Mouse (Mus musculus) limb, embryonic 14.5 days (tissue): ENCODE data around the gene Cars2. TPM values are rescaled to one million over a fixed set of nuclear protein-coding genes. Genes with fewer than 3 reads are reported as not detected.
A peak's percentile ranks its signal among the peaks of the same experiment; 100 is the strongest.
"Not testable (repeated sequence)": the region's sequence is repeated elsewhere in the genome, so short reads cannot be mapped to it uniquely, and the experiment has no call there.

Experiments used
- ATAC-seq: fragments of 200-750 bp; cut with Nextera tagmentation; 2 replicates; pipeline ENCODE4 v1.8.0; 2017; ENCODE audit warnings: low read depth, moderate number of reproducible peaks, moderate TSS enrichment; ENCODE audit not compliant: low FRiP score
- DNase-seq: peaks from one replicate; pipeline ENCODE4 v3.0.0-alpha.2; 2015; ENCODE audit warnings: low spot score
- H3K27ac ChIP-seq: fragments of 300-500 bp; sonication (generic); replicated peaks from 2 replicates; pipeline ENCODE4 v1.5.1; 2014; ENCODE audit warnings: low read depth, mild to moderate bottlenecking, low read length, moderate library complexity, mixed read lengths
- H3K27me3 ChIP-seq: fragments of 300-500 bp; sonication (generic); 2 replicates; pipeline ENCODE4 v1.6.1; 2014; ENCODE audit warnings: low read length, mixed read lengths; ENCODE audit not compliant: control insufficient read depth, insufficient read depth
- H3K36me3 ChIP-seq: fragments of 300-500 bp; sonication (generic); 2 replicates; pipeline ENCODE4 v1.6.1; 2014; ENCODE audit warnings: mild to moderate bottlenecking, low read length, moderate library complexity, mixed read lengths; ENCODE audit not compliant: control insufficient read depth, insufficient read depth
- H3K4me1 ChIP-seq: fragments of 300-500 bp; sonication (generic); 2 replicates; pipeline ENCODE4 v1.6.1; 2014; ENCODE audit warnings: antibody characterized with exemption, low read length, mixed read lengths; ENCODE audit not compliant: control insufficient read depth, insufficient read depth
- H3K4me2 ChIP-seq: fragments of 300-500 bp; sonication (generic); replicated peaks from 2 replicates; pipeline ENCODE4 v1.6.1; 2014; ENCODE audit warnings: low read depth, mild to moderate bottlenecking, low read length, moderate library complexity; ENCODE audit not compliant: severe bottlenecking
- H3K4me3 ChIP-seq: fragments of 300-500 bp; sonication (generic); replicated peaks from 2 replicates; pipeline ENCODE4 v1.5.1; 2014; ENCODE audit warnings: low read length
- H3K9ac ChIP-seq: fragments of 300-500 bp; sonication (generic); 2 replicates; pipeline ENCODE4 v1.6.1; 2014; ENCODE audit warnings: mild to moderate bottlenecking, low read depth, low read length, moderate library complexity; ENCODE audit not compliant: severe bottlenecking
- H3K9me3 ChIP-seq: fragments of 300-500 bp; sonication (generic); 2 replicates; pipeline ENCODE4 v1.6.1; 2016; ENCODE audit warnings: low read length; ENCODE audit not compliant: control insufficient read depth
- POLR2A ChIP-seq: fragments of 200-500 bp; IDR thresholded peaks from 2 replicates; pipeline ENCODE4 v1.8.0; 2012; ENCODE audit warnings: inconsistent platforms, mild to moderate bottlenecking, moderate library complexity, borderline replicate concordance; ENCODE audit not compliant: insufficient read depth, insufficient read length; ENCODE audit errors: extremely low read depth
- WGBS: fragments of 180-500 bp; shearing (Covaris S2); extraction: QIAGEN DNeasy Blood & Tissue Kit; methylation state at CpG from one replicate; pipeline ENCODE4 v1.1.7; 2014; 5-methylcytosine and 5-hydroxymethylcytosine counted together
- polyA plus RNA-seq, 2 experiments: library from polyadenylated mRNA; depleted of rRNA in 1 of 2; stranded (reverse) in 1 of 2; unstranded in 1 of 2; fragments of >200 nt; fragmentation: Nextera tagmentation in 1 of 2; extraction: Ambion mirVana in 1 of 2; gene quantifications; 2 replicates each; pipeline versions ENCODE4 v1.2.1 to v1.2.3; 2012 to 2014

Cars2 gene
- polyA plus RNA-seq, 2 experiments, result 26.4 to 66.7 TPM

DNA sequence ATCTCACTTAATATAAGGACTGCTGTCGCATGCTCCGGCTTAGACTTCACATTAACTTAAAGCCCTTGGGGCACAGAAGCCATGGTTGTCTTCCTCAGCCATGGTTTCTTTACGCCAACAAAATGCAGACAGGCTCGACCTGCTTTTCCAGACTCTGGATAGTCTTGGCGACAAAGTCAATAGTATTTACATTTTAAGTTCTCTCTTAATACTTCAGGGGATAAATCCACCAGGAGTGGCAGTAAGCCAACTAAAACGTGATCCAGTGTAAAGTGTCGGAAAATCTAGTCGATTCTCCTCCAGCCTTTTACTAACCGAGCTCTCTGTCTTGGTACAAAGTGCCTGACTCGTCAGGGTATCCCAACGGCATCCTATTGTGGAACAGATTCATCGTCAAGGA is 52.3 kb downstream of the Cars2 start:
- Histone ChIP-seq H3K9me3 (no peaks in the 10 kb centered on the region), H3K4me3 (peak overlapping the region; percentile 87), H3K27ac (no peak overlapping the region), H3K9ac (peak overlapping the region; percentile 77; the same call in 1 of the 2 replicates), H3K36me3 (peaks cover 10% of the 10 kb centered on the region; the same call in 1 of the 2 replicates), H3K27me3 (no peaks in the 10 kb centered on the region), H3K4me2 (peak overlapping the region; percentile 78), H3K4me1 (peaks cover 12% of the 10 kb centered on the region)
- no peak for TF ChIP-seq POLR2A
- WGBS, result 74% methylated on average over 12 of the region's 12 CpGs
- ATAC-seq (no peak), DNase-seq (no peak)

DNA sequence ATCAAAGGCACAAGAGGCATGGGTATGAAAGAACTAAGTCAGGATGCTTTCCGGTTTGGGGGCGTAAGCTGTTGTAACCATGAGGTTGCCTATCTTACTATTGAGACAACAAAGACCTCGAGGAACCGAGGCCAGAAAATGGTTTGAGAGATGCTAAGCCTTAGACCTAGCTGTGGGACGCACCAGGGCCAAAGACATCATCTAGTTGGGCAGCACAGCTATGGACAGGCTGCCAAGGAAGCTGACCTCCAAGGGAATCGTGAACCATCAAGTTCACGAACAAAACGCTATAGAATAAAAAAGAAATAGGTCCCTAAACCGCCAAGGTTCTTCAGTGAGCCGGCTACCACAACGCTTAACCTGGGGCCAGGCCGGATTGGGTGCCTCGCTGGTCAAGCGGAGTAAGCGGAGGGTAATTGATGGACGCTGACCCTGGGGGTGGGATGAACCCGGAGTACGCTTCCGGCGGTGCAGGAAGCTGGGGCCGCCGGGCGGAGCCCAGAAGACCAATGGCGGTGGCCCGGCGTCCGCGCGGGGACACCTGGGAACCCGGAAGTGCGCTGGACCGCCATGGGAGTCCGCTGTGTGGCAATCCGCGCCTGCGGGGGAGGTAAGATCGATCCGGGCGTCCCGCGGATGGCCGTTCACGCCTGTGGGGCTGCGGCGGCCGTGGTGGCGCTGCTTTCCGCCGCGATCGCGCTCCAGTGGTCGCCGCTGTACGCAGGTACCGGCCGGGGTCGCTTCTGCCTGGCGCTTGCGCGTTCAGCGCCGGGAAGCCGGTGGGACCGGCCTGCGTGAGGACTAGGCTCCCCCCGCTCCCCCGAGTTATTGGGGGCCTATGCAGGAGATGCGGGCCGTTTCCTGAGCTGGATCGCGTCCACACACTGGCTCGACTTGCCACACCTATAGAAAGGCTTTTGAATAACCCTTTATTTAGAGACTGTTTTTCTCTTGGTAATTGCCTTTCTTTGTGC is 53.3 kb downstream of the Cars2 start, which contains the start of gene Naxd:
Gene Naxd (plus strand): TSS at position 490 of the 974 bp plus-strand sequence.
- Histone ChIP-seq H3K9ac (peak within 1 kb of the TSS; percentile 77), H3K4me2 (peak within 1 kb of the TSS; percentile 78), H3K36me3 (peaks cover 3% of the 10 kb centered on the region; the same call in 1 of the 2 replicates), H3K9me3 (no peaks in the 10 kb centered on the region), H3K27ac (peak within 1 kb of the TSS; percentile 33), H3K4me1 (peaks cover 12% of the 10 kb centered on the region), H3K27me3 (no peaks in the 10 kb centered on the region), H3K4me3 (peak within 1 kb of the TSS; percentile 87)
- TF ChIP-seq POLR2A, result peak; percentile 69; the same call in 1 of the 2 replicates
- peak; percentile 91 for DNase-seq
- 4% methylated on average over 59 of the region's 73 CpGs for WGBS
- peak; percentile 95 for ATAC-seq

DNA sequence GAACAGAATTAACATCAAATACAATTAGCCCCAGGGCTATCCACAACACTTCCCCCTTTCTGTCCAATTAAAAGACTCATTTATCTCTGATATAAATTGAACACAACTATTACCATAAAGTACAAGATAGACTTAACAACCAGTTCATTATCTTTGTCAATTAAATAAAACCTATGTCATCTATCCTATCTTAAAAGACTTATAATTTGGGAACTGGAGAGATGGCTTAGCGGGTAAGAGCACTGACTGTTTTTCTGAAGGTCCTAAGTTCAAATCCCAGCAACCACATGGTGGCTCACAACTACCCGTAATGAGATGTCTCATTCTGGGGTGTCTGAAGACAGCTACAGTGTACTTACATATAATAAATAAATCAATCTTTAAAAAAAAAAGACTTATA is 58.2 kb downstream of the Cars2 start:
- not testable (repeated sequence) for H3K27ac ChIP-seq, H3K4me2 ChIP-seq, H3K4me1 ChIP-seq, ATAC-seq, H3K9ac ChIP-seq, H3K9me3 ChIP-seq, H3K27me3 ChIP-seq, H3K36me3 ChIP-seq, DNase-seq, H3K4me3 ChIP-seq
- WGBS, result 84% methylated on average over 2 of the region's 2 CpGs

GRCm38 (mm10) chr8:11487229-11487628 is 63.4 kb downstream of the Cars2 start:
- ATAC-seq, result no peak
- H3K4me2 ChIP-seq, result no peak overlapping the region
- WGBS, result 63% methylated on average over 4 of the region's 4 CpGs

GRCm38 (mm10) chr8:11486142-11486541 is 64.4 kb downstream of the Cars2 start:
- H3K27ac ChIP-seq, result no peak overlapping the region
- no peak overlapping the region for H3K4me3 ChIP-seq
- no peaks in the 10 kb centered on the region for H3K4me1 ChIP-seq
- H3K9ac ChIP-seq, result no peak overlapping the region
- no peak overlapping the region for H3K4me2 ChIP-seq
- DNase-seq (peak; percentile 65), ATAC-seq (no peak)
- H3K27me3 ChIP-seq, result peaks cover 5% of the 10 kb centered on the region; the same call in 1 of the 2 replicates
- H3K9me3 ChIP-seq, result no peaks in the 10 kb centered on the region
- H3K36me3 ChIP-seq, result no peaks in the 10 kb centered on the region
- no peak for TF ChIP-seq POLR2A
- WGBS, result 24% methylated on average over 7 of the region's 7 CpGs

More at GRCm38 (mm10) chr8:11487229-11487628, 63.4 kb downstream of the Cars2 start:
- H3K4me3 ChIP-seq, result no peak overlapping the region
- H3K9me3 ChIP-seq, result no peaks in the 10 kb centered on the region
- no peak overlapping the region for H3K27ac ChIP-seq
- no peak for TF ChIP-seq POLR2A
- no peak overlapping the region for H3K9ac ChIP-seq
- DNase-seq, result no peak
- H3K4me1 ChIP-seq, result no peaks in the 10 kb centered on the region
- no peaks in the 10 kb centered on the region for H3K36me3 ChIP-seq
- H3K27me3 ChIP-seq, result peaks cover 5% of the 10 kb centered on the region; the same call in 1 of the 2 replicates
